Mouse (Mus musculus) embryo, embryonic 10.5 days (tissue): ENCODE measurements around the gene Gm44790.
A peak's percentile ranks its signal among the peaks of the same experiment; 100 is the strongest.

ENCODE experiments used
- DNase-seq: peaks from one replicate; pipeline ENCODE4 v3.0.0-alpha.2; 2015; ENCODE audit warnings: low spot score

The Gm44790 gene

DNA sequence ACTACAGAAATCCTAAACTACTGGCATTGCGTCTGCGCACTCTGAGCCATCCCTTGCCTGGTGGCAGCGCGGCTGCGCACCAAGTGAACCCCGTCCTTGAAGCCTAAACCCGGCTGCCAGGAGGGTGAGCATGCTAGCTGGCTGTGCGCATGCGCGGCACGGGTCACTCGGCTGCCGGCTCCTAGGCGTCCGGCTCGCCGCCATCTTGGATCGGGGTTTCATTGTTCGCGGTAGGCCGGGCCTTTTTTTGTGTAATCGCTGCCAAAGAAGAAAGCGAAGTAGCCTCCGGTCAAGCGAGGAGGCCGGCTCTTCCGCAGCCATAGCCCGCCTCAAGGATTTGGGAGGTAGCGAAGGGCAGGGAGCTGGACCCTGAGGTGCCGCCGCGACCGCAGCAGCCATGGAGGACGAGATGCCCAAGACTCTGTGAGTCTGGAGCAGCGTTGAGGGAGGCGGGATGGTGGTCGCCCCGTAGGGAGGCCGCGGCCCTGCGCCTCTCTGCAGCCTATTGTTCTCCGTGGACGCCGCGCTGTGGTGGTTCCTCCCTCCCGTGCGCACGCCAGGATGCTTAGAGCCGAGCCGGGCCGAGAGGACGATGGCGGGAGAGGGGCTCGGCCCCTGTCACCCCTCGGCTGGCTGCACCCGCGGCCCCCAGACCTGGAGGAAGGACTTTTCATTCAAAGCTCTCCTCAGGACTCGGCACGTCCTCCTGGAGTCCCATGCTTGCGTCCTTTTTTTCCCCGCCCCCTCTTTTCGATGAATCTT, 22.2 kb upstream of the Gm44790 start, which contains the start of gene Tia1:
Gene Tia1, plus strand, starts transcription at position 120 of the 762 bp plus-strand sequence.
- peak; percentile 99 for DNase-seq

DNA sequence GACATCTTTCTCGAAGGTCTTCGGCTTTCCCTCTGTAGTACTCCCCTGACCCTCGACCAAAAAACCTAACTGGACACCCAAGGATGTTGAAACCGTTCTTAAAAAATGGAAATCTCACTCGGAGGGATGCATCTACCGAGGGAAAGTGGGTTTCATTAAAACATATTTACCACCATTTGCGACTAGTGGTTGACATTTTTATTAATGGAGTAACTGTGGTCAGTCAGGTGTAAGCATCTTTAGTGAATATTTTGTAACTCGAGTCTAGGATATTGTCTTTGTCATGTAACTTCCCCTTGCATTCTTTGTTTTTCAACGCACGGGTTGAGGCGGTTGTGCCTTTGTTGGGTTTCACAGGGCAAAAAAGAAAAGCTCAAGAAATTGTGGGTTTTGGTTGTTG, 21.5 kb upstream of the Gm44790 start:
- peak; percentile 62 for DNase-seq

DNA sequence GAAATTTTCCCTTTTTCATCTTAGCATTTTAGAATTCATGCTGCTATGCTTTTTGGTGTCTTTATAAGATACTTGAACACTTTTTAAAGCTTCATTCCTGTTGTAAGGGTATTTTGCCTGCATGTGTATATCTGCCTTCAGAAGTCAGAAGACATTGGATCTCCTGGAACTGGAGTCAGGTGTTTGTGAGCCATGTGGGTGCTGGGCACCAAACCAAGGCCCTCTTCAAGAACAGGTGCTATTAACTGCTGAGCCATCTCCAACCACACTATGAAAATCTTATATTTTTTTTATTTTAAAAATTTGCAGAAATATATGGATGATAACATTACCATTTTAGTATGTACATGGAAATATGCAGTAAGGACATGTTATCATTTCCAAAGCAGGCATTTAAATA, 20.2 kb upstream of the Gm44790 start:
- DNase-seq: no peak

DNA sequence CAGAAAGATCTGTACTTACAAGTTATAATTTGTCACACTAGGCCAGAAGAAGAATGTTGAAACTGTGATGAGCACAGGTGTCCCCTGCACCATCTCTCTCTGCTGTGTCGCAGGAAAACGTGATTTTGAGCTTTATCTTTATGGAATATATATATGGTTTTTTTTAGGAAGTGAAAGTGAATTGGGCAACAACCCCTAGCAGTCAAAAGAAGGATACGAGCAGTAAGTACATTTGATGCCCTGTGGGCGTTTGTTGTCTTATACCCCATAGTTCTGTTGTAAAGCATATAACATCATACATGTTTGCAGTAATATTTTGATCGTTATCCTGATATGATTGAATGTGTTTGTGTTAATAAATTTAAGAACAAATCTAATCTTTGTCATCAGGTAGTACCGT, 7.7 kb upstream of the Gm44790 start:
- DNase-seq: no peak

DNA sequence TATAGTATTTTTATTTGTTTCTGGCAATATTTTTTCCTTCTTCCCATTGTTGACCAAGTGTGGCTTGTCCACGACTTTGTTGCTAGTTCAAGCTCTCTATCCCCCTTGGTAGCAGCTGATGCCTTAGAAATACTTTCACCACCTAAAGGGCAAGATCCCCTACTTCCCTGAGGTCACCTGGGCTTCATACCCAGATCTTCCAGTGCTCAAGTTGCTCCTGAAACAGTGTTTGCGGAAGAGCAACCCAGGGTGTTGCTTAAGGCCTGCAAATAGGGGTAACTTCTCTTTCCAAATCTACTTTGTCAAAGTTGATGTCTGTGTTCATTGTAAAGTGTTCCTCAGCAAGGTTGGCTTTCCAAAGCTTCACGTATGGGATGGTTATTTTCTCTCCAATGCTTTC, 7.2 kb upstream of the Gm44790 start:
- no peak for DNase-seq

DNA sequence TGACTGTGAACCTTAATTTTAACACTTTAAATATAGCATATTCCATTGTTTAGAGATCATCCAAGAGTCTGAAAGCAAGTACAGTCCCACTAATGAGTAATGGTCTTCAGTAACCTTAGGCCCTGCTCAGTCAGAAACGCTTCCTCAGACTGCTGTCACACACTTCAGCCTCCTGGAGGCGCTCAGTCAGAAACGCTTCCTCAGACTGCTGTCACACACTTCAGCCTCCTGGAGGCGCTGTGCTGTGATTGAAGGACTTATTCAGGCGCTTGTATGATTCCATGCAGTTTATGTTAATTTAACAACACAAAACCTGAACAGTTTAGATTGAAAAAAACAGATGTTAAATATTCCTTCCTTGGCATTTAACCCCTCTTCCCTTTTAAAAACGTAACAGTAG, 6.0 kb upstream of the Gm44790 start:
- DNase-seq: peak; percentile 54

DNA sequence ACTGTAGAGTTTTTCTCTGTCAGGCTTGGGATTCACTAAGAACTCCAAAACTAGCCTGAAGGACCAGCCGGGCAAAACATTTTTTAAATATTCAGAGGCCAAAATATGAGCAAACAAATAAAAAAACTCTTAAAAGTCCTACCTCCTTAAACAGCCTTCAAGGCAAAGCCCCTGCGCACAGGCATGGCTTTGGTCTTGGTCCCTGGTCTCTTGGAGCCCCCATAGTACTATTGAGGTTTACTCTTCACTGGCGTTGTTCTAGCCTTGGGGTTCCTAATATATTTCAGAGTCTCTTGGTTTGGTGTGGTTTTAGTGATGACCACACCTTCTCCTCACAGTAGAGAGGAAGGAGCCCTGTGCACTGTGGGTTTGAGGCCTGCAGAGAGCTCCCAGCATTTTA, 5.1 kb downstream of the Gm44790 start:
- DNase-seq: no peak

DNA sequence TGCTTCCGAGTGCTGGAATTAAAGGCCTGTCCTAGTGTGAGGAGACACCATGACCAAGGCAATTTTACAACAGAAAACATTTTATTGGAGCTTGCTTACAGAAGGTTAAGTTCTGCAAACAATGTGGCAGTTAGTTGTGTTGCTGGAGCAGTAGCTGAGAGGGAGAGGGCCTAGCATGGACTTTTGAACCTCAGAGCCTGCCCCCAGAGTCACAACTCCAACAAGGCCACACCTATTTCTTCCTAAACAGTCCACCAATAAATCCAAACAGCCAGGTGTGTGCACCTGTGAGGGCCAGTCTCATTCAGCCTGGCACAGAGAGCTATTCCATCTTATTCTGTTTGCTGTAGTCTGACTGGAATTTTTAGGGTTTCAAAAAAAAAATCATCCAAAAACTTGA, 7.2 kb downstream of the Gm44790 start:
- DNase-seq: no peak

DNA sequence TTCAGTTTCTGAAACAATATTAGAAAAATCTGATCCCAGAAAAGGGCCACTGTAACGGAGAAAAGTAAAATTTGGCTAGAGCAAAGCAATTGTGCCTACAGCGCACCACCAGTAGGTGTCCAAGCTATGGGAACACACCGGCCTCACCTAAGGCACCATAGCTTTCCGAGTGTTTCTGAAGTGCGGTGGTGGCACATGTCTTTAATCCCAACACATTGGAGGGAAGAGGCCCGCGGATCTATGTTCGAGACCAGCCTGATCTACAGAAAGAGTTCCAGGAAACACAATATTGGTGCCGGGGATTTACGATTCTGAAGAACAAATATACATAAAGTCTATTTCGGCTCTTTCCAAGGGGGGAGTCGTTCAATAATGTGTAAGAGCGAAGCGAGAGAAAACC, 11.3 kb downstream of the Gm44790 start:
- peak; percentile 80 for DNase-seq

DNA sequence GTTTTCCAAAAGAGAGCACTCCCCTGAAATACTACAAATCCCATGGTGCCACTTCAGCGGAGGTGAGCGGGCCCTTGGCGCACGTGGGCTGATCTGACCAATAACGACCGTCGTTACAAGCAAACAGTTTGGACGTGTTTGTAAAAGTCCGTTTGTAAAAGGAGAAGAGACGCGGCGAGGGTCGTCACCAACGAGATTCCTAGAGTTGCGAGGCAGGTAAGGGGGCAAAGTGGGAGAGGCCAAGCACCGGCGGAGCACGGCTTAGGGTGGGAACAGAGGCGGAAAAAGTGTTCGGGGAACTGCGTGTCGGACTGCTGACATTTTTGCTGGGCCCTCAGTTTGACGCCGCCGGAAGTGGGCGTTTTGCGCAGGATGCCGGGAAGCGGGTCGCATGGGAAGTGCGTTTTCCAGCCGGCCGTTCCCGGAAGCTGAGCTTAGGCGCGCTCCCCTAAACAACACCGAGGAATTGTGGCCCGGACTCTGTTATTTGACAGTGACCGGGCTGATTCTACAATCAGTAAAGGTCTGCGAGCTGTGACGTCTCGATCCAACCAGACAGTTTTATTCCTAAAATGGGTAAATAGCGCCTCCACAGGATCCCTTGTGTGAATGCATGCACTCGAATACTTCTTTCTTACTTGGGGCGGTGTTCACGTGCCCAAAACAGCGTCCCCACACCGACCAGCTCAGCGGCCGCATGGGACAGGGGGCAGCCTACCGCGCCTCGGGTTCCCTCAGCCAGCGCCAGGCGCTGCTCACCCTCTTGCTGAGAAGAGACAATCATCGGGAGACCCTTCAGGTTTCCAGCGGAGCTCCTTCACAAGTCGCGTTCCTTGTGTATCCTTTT, 12.0 kb downstream of the Gm44790 start, which contains the start of gene C87436:
Gene C87436, plus strand, starts transcription at position 103 of the 847 bp plus-strand sequence.
- peak; percentile 96 for DNase-seq

DNA sequence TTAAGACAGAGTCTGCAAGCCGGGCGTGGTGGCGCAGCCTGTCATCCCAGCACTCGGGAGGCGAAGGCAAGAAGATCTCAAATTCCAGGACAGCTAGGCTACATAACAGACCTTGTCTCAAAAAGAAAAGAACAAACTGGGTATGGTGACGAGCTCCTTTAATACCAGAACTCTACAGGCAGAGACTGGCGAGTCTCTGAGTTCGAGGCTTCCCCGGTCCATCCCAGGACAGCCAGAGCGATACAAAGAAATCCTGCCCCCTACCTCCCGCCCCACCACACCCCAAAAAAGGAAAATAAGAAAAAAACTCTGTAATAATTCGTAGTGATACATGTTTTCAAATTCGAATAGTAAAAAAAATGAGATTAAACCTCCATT, 12.7 kb downstream of the Gm44790 start:
- DNase-seq: peak; percentile 21

DNA sequence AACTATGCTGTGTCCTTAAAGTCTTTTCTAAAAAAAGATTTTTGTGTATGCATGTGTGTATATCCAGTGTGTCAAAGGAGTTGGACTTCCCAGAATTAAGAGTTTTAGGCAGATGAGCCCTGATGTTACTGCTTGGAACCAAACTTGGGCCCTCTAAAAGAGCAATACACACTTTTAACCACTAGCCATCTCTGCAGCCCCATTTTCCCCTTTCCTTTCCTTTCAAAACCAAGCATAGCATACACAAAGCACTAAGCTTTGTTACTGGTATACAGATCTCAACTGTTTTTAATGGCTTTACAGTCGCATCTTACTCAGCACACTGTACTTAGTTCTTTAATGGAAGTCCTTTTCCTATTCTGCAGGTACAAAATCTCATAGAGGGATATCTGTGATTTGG, 13.1 kb downstream of the Gm44790 start:
- no peak for DNase-seq

DNA sequence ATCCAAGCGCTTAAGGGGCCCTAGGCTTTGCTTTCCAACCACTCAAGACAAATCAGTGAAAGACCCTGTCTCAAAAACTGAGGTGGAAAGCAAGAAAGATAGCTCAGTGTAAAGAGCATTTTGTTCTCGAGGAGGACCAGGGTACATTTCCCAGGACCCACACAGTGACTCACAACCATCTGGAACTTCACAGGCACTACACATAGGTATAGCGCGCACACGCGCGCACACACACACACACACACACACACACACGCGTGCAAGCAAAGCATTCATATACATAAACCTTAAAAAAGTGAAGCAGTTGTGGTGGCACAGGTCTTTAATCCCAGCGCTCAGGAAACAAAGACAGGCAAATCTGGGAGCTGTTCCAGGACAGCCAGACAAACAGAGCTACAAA, 15.1 kb downstream of the Gm44790 start:
- no peak for DNase-seq

DNA sequence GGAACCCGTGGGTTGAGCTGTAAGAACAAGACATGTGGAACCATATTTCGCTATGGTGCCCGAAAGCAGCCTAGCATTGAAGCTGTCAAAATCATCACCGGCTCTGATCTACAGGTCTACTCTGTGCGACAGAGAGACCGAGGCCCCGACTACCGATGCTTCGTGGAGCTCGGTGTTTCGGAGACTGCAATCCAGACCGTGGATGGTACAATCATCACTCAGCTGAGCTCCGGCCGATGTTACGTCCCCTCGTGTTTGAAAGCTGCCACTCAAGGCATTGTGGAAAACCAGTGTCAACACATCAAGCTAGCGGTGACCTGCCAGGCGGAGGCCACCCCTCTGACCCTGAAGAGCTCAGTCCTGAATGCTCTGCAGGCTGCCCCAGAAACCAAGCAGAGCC, 19.1 kb downstream of the Gm44790 start:
- DNase-seq: no peak

DNA sequence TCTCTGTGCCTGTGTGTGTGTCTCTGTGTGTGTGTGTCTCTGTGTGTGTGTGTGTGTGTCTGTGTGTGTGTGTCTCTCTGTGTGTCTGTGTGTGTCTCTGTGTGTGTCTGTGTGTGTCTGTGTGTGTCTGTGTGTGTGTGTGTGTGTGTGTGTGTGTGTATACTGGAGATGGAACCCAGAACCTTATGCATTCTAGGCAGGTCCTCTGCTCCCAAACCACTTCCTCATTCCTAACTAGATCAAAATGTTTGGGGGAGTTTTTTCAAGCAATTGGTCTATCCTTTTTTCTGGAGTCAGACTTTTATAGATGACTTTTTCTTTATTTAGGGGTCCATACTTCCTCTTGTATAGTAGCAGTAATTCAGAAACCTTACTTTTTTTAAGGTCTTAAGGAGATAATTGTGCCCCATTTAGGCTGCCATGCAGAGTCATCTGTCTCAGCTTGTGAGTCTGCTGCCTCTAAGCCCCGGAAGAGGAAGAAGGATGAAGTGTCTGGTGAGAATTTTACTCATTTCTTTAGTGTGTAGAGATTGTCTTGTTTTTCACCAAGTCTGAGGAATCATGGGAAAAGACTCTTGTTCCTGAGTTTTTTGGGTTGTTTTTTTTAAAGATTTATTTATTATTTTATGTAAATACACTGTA, 20.6 kb downstream of the Gm44790 start:
- DNase-seq: no peak

DNA sequence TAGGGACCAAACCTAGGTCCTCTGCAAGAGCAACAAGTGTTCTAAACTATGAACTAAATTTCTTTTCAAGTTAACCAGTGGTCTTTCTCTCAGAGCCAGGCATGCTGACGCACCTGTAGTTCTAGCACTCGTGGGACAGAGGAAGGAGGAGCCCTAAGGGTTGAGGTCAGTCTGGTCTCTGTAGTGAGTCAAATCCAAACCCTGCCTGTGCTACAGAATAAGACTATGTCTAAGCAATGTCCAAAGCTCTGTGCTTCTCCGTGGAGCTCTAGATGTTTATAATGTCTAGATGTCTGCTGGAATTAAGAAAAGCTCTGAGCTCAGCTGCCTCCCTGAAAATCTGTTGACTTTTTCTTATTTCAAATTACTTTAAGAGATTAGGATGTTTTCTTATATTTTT, 30.3 kb downstream of the Gm44790 start:
- no peak for DNase-seq

DNA sequence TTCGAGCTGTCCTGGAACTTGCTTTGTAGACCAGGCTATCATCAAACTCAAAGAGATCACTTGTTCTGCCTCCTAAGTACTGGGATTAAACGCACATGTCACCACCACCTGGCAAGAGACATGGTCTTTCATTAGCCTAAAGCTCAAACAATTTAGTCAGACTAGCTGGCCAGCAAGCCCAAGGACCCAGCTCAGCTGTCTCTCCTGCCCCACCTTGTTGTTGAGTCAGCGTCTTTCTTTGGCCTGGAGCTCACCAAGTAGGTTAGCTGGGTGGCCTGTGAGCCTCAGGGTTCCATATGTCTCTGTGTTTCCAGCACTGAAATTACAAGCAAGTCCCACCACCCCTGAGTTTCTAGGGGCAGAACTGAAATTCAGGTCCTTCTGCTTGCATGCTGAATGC, 36.6 kb downstream of the Gm44790 start:
- no peak for DNase-seq

DNA sequence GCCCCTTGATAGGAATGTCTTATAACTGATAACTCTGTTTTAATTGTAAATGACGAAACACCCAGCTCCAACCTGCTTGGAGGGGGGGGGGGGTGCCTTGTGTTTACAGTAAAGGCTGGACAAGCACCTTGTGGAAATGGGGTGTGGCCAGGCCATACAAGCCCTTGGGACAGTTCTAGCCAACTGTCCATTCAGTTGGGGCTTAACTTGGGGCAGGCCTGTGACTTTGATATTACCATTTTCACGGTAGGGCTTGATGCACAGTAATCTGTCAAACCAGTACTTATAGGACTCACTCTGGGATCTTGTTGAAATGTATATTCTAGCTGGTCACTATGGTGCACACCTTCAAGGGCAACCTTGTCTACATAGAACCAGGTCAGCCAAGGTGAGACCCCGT, 44.9 kb downstream of the Gm44790 start:
- no peak for DNase-seq

DNA sequence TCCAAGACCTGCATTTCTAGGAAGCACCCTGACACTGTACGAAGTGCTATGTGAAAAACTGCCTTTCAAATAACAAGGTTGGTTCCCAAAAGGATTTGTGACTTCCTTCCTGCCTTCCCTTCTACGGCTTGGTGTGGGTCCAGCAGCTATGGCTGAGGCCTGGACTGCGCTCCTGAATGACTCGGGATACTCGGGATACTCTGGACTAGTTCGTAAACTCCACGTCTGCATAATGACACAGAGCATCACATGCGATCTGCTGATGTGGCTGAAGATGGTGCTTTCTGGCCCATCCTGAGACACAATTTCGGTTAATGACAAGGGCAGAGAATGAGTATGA, 45.3 kb downstream of the Gm44790 start:
- DNase-seq: no peak

DNA sequence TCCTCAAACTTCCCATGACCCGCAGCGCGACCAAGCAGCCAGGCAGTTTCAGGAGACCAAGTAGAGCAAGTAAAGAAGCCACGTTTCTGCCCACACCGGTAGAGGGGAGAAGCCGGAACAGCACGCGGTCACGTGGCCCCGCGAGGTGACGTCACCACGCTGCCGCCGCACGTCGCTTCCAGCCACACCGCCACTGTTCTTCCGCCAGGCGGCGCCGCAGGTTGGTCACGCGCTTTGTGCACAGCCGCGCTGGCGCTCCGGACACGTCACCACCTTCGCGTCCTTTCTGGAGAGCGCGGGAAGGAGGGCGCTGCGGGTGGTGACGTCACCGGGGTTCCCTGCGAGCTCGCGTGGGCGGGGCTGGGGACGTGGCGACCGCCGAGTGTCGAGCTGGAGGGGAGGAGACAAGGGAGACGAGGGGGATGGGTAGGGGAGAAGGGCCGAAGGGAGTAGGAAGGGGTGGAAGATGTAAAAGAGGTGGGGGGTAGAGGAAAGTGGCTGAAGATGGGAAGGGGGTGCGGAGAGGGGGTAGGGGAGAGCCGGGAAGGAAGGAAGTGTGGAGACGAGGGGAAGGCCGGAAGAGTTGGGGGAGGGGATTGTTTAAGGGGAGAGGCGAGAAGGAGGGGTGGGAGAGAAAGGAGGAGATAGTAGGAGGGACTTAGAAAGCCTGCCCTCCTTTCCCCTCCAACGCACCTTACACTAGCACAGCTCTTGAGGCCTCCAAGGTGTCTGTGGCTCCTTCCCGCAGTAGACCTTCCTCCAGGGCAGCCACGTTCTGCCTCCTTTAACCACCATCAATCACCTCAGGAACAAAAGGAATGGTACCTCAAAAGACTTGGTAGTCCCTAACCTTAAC, 45.9 kb downstream of the Gm44790 start:
- DNase-seq: peak; percentile 98

DNA sequence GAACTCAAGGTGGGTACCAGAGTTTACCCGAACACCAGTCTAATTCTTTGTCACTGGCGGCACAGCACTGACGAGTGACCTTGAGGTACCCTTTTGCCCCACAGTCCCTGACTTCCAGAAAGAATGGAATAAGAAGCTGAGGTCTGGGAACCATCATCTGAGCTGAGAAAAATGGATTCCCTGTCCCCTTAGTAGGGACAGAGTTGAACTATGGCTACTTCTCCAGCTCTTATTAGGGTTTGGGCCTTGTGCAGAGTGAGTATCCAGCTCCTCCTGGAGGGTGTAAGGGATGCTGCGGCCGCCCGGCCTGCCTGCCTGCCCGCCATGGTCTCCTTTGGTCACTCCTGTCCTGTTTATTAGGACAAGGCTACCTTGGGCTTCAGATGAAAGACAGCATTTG, 46.6 kb downstream of the Gm44790 start:
- DNase-seq: peak; percentile 42

DNA sequence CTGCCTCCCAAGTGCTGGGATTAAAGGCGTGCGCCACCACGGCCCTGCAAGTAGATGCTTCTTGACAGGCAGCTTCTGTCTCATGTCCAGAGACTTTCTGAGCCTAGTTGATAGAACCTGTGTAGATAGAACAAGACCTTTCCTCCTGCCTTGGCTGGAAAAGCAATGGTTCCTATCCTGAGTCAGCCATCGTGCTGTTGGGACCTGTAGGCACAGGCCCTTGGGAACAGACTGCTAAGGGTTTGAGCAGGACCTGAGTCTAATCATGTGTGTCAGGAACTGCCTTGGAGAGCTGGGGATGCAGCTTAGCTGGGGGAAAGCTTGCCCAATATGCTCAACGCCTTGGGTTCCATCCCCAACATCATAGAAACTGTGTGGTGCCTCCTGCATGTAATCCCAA, 47.6 kb downstream of the Gm44790 start:
- DNase-seq: no peak
